9 mouse cellular contexts compared by ENCODE assay signal in the genomic region with DNA sequence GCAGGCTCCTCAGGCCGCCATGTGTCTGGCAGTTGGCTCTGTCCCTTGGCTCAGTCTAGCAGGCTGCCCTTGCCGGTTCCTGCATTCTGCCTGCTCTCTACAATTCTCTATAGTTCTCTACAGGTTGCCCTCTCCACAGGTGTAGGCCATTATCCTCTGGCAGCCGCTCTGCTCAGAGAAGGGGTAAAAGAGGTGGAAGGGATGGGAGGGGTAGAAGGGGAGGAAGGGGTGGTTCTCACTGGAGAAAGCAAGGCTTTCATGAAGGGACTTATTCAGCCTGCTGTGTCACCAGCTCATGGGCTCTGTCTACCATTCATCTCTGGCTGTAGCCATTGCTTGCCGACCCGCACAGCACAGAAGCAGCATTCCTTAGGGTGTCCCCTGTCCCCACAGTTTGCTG.
"Had no signal": no experiment of that assay in that cellular context is flagged by ENCODE, and none has a peak within 500 bp of the region (broad histone marks: within the 10 kb centered on the region; RNA-seq: fewer than 3 reads in every experiment).

No protein-coding gene starts in this region.

- H3K9ac ChIP-seq: midbrain, embryonic 12.5 days; neural tube, embryonic 13.5 days had no signal

- H3K9me3 ChIP-seq: midbrain, embryonic 12.5 days had no signal

- ATAC-seq: midbrain, embryonic 16.5 days had no signal

- H3K4me2 ChIP-seq: midbrain, embryonic 12.5 days; neural tube, embryonic 13.5 days had no signal

- H3K27ac ChIP-seq: layer of hippocampus, adult 2 months; midbrain, embryonic 12.5 days; neural tube, embryonic 13.5 days had no signal

- H3K4me1 ChIP-seq: midbrain, embryonic 12.5 days; neural tube, embryonic 13.5 days had no signal

- DNase-seq: kidney, postnatal 10 days; kidney, postnatal 4 days; lung, adult 18-20 months; retina, postnatal 1 day; right cerebral cortex, postnatal 14 days had no signal

- H3K36me3 ChIP-seq: midbrain, embryonic 12.5 days; neural tube, embryonic 13.5 days had no signal

- H3K27me3 ChIP-seq: midbrain, embryonic 12.5 days; neural tube, embryonic 13.5 days had no signal

- H3K4me3 ChIP-seq: layer of hippocampus, adult 2 months; midbrain, embryonic 12.5 days; neural tube, embryonic 13.5 days had no signal
